Mouse (Mus musculus): ENCODE data around the gene Cavin1. TPM values are rescaled to one million over a fixed set of nuclear protein-coding genes. Genes with fewer than 3 reads are reported as not detected.

Cavin1 gene
- polyA plus RNA-seq, 1 experiment from 2014 or later = 11.4 TPM

- H3K36me3 ChIP-seq (ENCODE audit: control insufficient read depth, insufficient read depth, low read length) = no peaks in the 10 kb centered on the region
- H3K4me1 ChIP-seq (ENCODE audit: control insufficient read depth, insufficient read depth, low read length) = peaks cover 5% of the 10 kb centered on the region
- no peak for ATAC-seq (ENCODE audit: insufficient read depth, low FRiP score, low TSS enrichment)
- H3K9ac ChIP-seq (ENCODE audit: low read length) = no peak overlapping the region
- no peak overlapping the region for H3K4me2 ChIP-seq (ENCODE audit: low read depth)
- no peak overlapping the region for H3K4me3 ChIP-seq (ENCODE audit: low read depth, low read length)
- DNase-seq (ENCODE audit: low spot score) = no peak
- 45% methylated on average over 6 of the region's 6 CpGs for WGBS
- no peaks in the 10 kb centered on the region for H3K9me3 ChIP-seq (ENCODE audit: control insufficient read depth, low read length)
- peaks cover 22% of the 10 kb centered on the region for H3K27me3 ChIP-seq (ENCODE audit: control insufficient read depth, insufficient read depth, low read length)
- no peak overlapping the region for H3K27ac ChIP-seq (ENCODE audit: low read depth, low read length)
Observed at GRCm38 (mm10) chr11:100957915-100958469, 12.7 kb downstream of the Cavin1 start.

DNA sequence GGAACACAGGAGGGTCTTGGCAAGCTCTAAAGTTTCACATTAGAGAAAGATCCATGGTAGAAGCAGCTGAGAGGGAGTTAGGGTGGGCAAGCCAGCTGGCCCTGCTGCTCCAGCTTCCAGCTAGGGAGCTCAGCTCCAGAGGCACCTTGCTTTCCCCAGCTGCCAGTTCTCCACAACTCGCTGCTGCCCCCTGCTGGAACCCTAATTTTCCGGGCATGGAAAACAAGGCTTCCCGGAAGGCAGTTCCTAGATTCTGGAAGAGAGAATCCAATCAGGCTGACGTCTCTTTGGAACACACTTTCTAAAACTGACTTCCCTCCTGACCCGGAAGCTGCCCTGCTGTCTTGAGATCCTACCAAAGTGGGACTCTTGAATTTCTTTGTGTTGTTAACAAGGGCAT, 13.4 kb downstream of the Cavin1 start:
- Histone ChIP-seq H3K27ac (ENCODE audit: low read depth, low read length) (no peak overlapping the region), H3K4me1 (ENCODE audit: control insufficient read depth, insufficient read depth, low read length) (peaks cover 5% of the 10 kb centered on the region), H3K36me3 (ENCODE audit: control insufficient read depth, insufficient read depth, low read length) (no peaks in the 10 kb centered on the region), H3K9ac (ENCODE audit: low read length) (no peak overlapping the region), H3K4me3 (ENCODE audit: low read depth, low read length) (no peak overlapping the region), H3K4me2 (ENCODE audit: low read depth) (no peak overlapping the region), H3K9me3 (ENCODE audit: control insufficient read depth, low read length) (no peaks in the 10 kb centered on the region), H3K27me3 (ENCODE audit: control insufficient read depth, insufficient read depth, low read length) (peaks cover 22% of the 10 kb centered on the region)
- DNase-seq (ENCODE audit: low spot score) = peak; percentile 89
- no peak for ATAC-seq (ENCODE audit: insufficient read depth, low FRiP score, low TSS enrichment)
- WGBS = 5% methylated on average over 5 of the region's 5 CpGs

DNA sequence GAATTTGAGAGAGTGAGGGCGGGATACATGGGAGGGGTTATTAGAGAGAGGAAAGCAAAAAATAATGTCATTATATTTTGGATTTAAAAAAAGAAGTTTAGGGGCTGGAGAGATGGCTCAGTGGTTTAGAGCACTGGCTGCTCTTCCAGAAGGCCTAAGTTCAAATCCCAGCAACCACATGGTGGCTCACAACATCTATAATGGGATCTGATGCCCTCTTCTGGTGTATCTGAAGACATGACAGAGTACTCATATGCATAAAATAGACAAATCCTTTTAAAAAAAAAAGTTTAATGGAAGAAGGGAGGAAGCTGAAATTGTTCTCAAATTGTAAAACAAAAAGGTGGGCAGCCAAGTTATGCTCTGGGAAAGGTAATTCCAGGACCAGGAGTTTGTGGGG, 21.1 kb downstream of the Cavin1 start:
- ATAC-seq (ENCODE audit: insufficient read depth, low FRiP score, low TSS enrichment) (no peak), DNase-seq (ENCODE audit: low spot score) (no peak)
- no peak overlapping the region for H3K4me2 ChIP-seq (ENCODE audit: low read depth)
- 93% methylated on average over 1 of the region's 1 CpGs for WGBS
- no peak overlapping the region for H3K4me3 ChIP-seq (ENCODE audit: low read depth, low read length)
- no peaks in the 10 kb centered on the region for H3K27me3 ChIP-seq (ENCODE audit: control insufficient read depth, insufficient read depth, low read length)
- H3K4me1 ChIP-seq (ENCODE audit: control insufficient read depth, insufficient read depth, low read length) = no peaks in the 10 kb centered on the region
- H3K9ac ChIP-seq (ENCODE audit: low read length) = no peak overlapping the region
- H3K27ac ChIP-seq (ENCODE audit: low read depth, low read length) = no peak overlapping the region
- H3K36me3 ChIP-seq (ENCODE audit: control insufficient read depth, insufficient read depth, low read length) = no peaks in the 10 kb centered on the region
- no peaks in the 10 kb centered on the region for H3K9me3 ChIP-seq (ENCODE audit: control insufficient read depth, low read length)

- 68% methylated on average over 4 of the region's 4 CpGs for WGBS
- no peaks in the 10 kb centered on the region for H3K36me3 ChIP-seq (ENCODE audit: control insufficient read depth, insufficient read depth, low read length)
- no peak overlapping the region for H3K9ac ChIP-seq (ENCODE audit: low read length)
- H3K27me3 ChIP-seq (ENCODE audit: control insufficient read depth, insufficient read depth, low read length) = no peaks in the 10 kb centered on the region
- no peaks in the 10 kb centered on the region for H3K9me3 ChIP-seq (ENCODE audit: control insufficient read depth, low read length)
- DNase-seq (ENCODE audit: low spot score) (no peak), ATAC-seq (ENCODE audit: insufficient read depth, low FRiP score, low TSS enrichment) (no peak)
- no peak overlapping the region for H3K4me2 ChIP-seq (ENCODE audit: low read depth)
- no peaks in the 10 kb centered on the region for H3K4me1 ChIP-seq (ENCODE audit: control insufficient read depth, insufficient read depth, low read length)
- no peak overlapping the region for H3K27ac ChIP-seq (ENCODE audit: low read depth, low read length)
- no peak overlapping the region for H3K4me3 ChIP-seq (ENCODE audit: low read depth, low read length)
Observed at GRCm38 (mm10) chr11:100948317-100948716, 22.4 kb downstream of the Cavin1 start.

DNA sequence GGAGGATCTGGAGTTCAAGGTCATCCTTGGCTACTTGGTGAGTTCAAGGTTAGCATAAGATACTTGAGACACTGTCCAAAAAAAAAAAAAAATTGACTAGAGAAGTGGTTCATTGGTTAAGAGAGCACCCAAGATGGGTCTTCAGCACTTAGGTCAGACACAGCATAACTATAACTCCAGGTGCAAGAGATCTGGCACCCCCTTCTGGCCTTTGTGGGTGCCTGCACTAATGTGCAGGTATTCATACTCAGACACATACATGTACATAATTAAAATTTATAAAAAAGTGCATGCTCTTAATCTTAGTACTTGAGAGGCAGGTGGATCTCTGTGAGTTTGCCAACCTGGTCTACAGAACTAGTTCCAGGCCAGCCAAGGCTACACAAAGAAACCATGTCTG, 23.1 kb downstream of the Cavin1 start:
- H3K4me1 ChIP-seq (ENCODE audit: control insufficient read depth, insufficient read depth, low read length) = no peaks in the 10 kb centered on the region

GRCm38 (mm10) chr11:100946862-100947261, 23.8 kb downstream of the Cavin1 start:
- H3K27ac ChIP-seq (ENCODE audit: low read depth, low read length) = no peak overlapping the region
- no peak overlapping the region for H3K9ac ChIP-seq (ENCODE audit: low read length)
- no peaks in the 10 kb centered on the region for H3K36me3 ChIP-seq (ENCODE audit: control insufficient read depth, insufficient read depth, low read length)
- WGBS = 49% methylated on average over 4 of the region's 4 CpGs
- no peak for ATAC-seq (ENCODE audit: insufficient read depth, low FRiP score, low TSS enrichment)
- H3K27me3 ChIP-seq (ENCODE audit: control insufficient read depth, insufficient read depth, low read length) = no peaks in the 10 kb centered on the region
- no peaks in the 10 kb centered on the region for H3K4me1 ChIP-seq (ENCODE audit: control insufficient read depth, insufficient read depth, low read length)
- no peak overlapping the region for H3K4me2 ChIP-seq (ENCODE audit: low read depth)
- no peaks in the 10 kb centered on the region for H3K9me3 ChIP-seq (ENCODE audit: control insufficient read depth, low read length)
- no peak for DNase-seq (ENCODE audit: low spot score)
- no peak overlapping the region for H3K4me3 ChIP-seq (ENCODE audit: low read depth, low read length)

More for the DNA sequence above, 23.1 kb downstream of the Cavin1 start:
- DNase-seq (ENCODE audit: low spot score) (no peak), ATAC-seq (ENCODE audit: insufficient read depth, low FRiP score, low TSS enrichment) (no peak)
- Histone ChIP-seq H3K27me3 (ENCODE audit: control insufficient read depth, insufficient read depth, low read length) (no peaks in the 10 kb centered on the region), H3K4me3 (ENCODE audit: low read depth, low read length) (no peak overlapping the region), H3K9ac (ENCODE audit: low read length) (no peak overlapping the region), H3K27ac (ENCODE audit: low read depth, low read length) (no peak overlapping the region), H3K9me3 (ENCODE audit: control insufficient read depth, low read length) (no peaks in the 10 kb centered on the region), H3K4me2 (ENCODE audit: low read depth) (no peak overlapping the region), H3K36me3 (ENCODE audit: control insufficient read depth, insufficient read depth, low read length) (no peaks in the 10 kb centered on the region)

DNA sequence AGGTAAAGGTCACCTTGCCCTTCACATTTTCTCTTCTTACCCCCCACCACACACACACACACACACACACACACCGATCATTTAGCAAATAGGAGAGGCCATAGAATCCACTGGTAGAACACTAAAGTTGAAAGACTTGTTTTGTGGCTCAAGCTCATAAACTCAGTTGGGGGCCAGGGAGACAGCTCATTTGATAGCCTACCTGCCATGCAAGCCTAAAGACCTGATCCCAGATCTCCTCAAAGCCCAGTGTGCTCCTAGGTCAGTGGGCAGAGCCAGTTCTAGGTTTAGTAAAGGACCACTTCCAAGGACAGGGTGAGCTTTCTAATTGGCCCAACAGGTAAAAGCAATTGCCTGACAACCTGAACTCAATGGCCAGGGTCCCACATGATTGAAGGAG, 28.3 kb downstream of the Cavin1 start:
- H3K9ac ChIP-seq (ENCODE audit: low read length) = no peak overlapping the region
- H3K4me2 ChIP-seq (ENCODE audit: low read depth) = no peak overlapping the region
- no peaks in the 10 kb centered on the region for H3K36me3 ChIP-seq (ENCODE audit: control insufficient read depth, insufficient read depth, low read length)
- no peak overlapping the region for H3K27ac ChIP-seq (ENCODE audit: low read depth, low read length)
- WGBS = 54% methylated on average over 1 of the region's 1 CpGs
- H3K4me1 ChIP-seq (ENCODE audit: control insufficient read depth, insufficient read depth, low read length) = peaks cover 2% of the 10 kb centered on the region; the same call in 1 of the 2 replicates
- DNase-seq (ENCODE audit: low spot score) (no peak), ATAC-seq (ENCODE audit: insufficient read depth, low FRiP score, low TSS enrichment) (no peak)
- H3K27me3 ChIP-seq (ENCODE audit: control insufficient read depth, insufficient read depth, low read length) = no peaks in the 10 kb centered on the region
- no peak overlapping the region for H3K4me3 ChIP-seq (ENCODE audit: low read depth, low read length)
- no peaks in the 10 kb centered on the region for H3K9me3 ChIP-seq (ENCODE audit: control insufficient read depth, low read length)

- no peaks in the 10 kb centered on the region for H3K36me3 ChIP-seq (ENCODE audit: control insufficient read depth, insufficient read depth, low read length)
- peak within 1 kb of the TSS; percentile 67 for H3K4me2 ChIP-seq (ENCODE audit: low read depth)
- peak within 1 kb of the TSS; percentile 85 for H3K9ac ChIP-seq (ENCODE audit: low read length)
- no peaks in the 10 kb centered on the region for H3K9me3 ChIP-seq (ENCODE audit: control insufficient read depth, low read length)
- H3K4me3 ChIP-seq (ENCODE audit: low read depth, low read length) = peak within 1 kb of the TSS; percentile 76
- H3K27me3 ChIP-seq (ENCODE audit: control insufficient read depth, insufficient read depth, low read length) = no peaks in the 10 kb centered on the region
- under 1% methylated on average over 29 of the region's 29 CpGs for WGBS
- peak; percentile 100 for DNase-seq (ENCODE audit: low spot score)
- peaks cover 2% of the 10 kb centered on the region; the same call in 1 of the 2 replicates for H3K4me1 ChIP-seq (ENCODE audit: control insufficient read depth, insufficient read depth, low read length)
- H3K27ac ChIP-seq (ENCODE audit: low read depth, low read length) = peak within 1 kb of the TSS; percentile 64
- peak; percentile 93 for ATAC-seq (ENCODE audit: insufficient read depth, low FRiP score, low TSS enrichment)
Observed at GRCm38 (mm10) chr11:100939512-100940151, 31.1 kb downstream of the Cavin1 start, which contains the start of gene Stat3. Gene Stat3, minus strand, starts transcription at chr11:100939540.

All from neural tube, embryonic 11.5 days (tissue).